Mouse (Mus musculus) heart, adult 2 months (tissue): ENCODE measurements around the gene Ebf1. TPM values are rescaled to one million over a fixed set of nuclear protein-coding genes. Genes with fewer than 3 reads are reported as not detected.

Experiments
- DNase-seq, 2 experiments: peaks; one replicate each; pipeline ENCODE4 v3.0.0; 2021
- H3K27ac ChIP-seq: fragments of 200-600 bp; 2 replicates; pipeline ENCODE4 v1.8.1; 2022
- H3K27me3 ChIP-seq: fragments of 200-500 bp; 2 replicates; pipeline ENCODE4 v1.6.1; 2012; ENCODE audit warnings: mild to moderate bottlenecking, low read length, inconsistent platforms, mixed read lengths; ENCODE audit not compliant: control insufficient read depth, insufficient read depth
- H3K36me3 ChIP-seq: fragments of 200-500 bp; 2 replicates; pipeline ENCODE4 v1.6.1; 2012; ENCODE audit warnings: low read length, inconsistent platforms; ENCODE audit not compliant: control insufficient read depth, insufficient read depth
- H3K4me1 ChIP-seq: fragments of 200-500 bp; 2 replicates; pipeline ENCODE4 v1.6.1; 2011; ENCODE audit warnings: low read length; ENCODE audit not compliant: control insufficient read depth, insufficient read depth
- H3K4me3 ChIP-seq: fragments of 200-600 bp; 2 replicates; pipeline ENCODE4 v1.8.1; 2022
- H3K79me2 ChIP-seq: fragments of 200-500 bp; replicated peaks from 2 replicates; pipeline ENCODE4 v1.6.1; 2012; ENCODE audit warnings: mild to moderate bottlenecking, inconsistent platforms, low read length, moderate library complexity, mixed read lengths; ENCODE audit not compliant: control insufficient read depth, insufficient read depth
- H3K9ac ChIP-seq: fragments of 200-500 bp; 2 replicates; pipeline ENCODE4 v1.6.1; 2012; ENCODE audit warnings: low read depth, mild to moderate bottlenecking, control low read depth, inconsistent platforms, low read length, mixed read lengths
- CTCF ChIP-seq: fragments of 200-600 bp; IDR thresholded peaks from 2 replicates; pipeline ENCODE4 v1.8.1; 2022; ENCODE audit warnings: antibody characterized with exemption, mild to moderate bottlenecking, moderate library complexity
- EP300 ChIP-seq: fragments of 200-500 bp; IDR thresholded peaks from 2 replicates; pipeline ENCODE4 v1.6.1; 2011; ENCODE audit warnings: low read depth, low read length, control low read depth; ENCODE audit not compliant: insufficient read depth
- POLR2A ChIP-seq: fragments of 200-500 bp; IDR thresholded peaks from 2 replicates; pipeline ENCODE4 v1.6.1; 2011; ENCODE audit warnings: mild to moderate bottlenecking, low read depth, low read length, control low read depth; ENCODE audit not compliant: insufficient read depth
- WGBS: fragments of 180-500 bp; shearing (Covaris S2); methylation state at CpG from one replicate; pipeline ENCODE4 v1.1.7; 2018; 5-methylcytosine and 5-hydroxymethylcytosine counted together
- intact Hi-C: fragments of 180-260 bp; cut with DNase I; formaldehyde crosslinking; loops from one replicate; pipeline ENCODE4 v1.15.1; 2025
- polyA plus RNA-seq: library from polyadenylated mRNA; depleted of rRNA; stranded (reverse); fragments of >200 nt; gene quantifications from 2 replicates; pipeline ENCODE4 v1.2.3, GENCODE M21; 2012
- total RNA-seq, 2 experiments: library from RNA; stranded (reverse); gene quantifications; 2 replicates each; pipeline ENCODE4 v1.2.3; 2021

Ebf1 gene
- total and polyA plus RNA-seq, 3 experiments: 11.4 to 13.6 (median 12.2) TPM

DNA sequence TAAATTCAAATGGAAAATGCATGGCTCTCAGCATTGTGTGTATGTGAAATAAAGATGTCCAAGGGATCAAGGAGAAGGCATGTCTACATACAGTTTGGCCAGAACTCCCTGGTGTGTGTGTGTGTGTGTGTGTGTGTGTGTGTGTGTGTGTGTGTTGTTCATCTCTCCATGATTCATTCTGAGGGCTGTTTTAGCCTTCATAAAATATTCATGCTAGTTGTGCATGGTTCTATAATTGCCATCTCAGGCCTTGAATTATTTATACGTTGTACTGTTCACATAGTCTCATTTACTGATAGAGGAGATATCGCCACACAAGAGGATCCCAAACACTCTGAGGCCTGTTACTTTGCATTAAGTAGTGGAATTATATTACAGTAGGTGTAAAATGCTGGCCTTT, 220.5 kb downstream of the Ebf1 start:
- no peak for DNase-seq
- H3K4me1 ChIP-seq: peaks cover 7% of the 10 kb centered on the region
- WGBS: 90% methylated on average over 2 of the region's 2 CpGs
- H3K27me3 ChIP-seq: no peaks in the 10 kb centered on the region
- intact Hi-C loops: no loop called here
- no peak for TF ChIP-seq CTCF
- no peak for TF ChIP-seq EP300
- TF ChIP-seq POLR2A: no peak
- no peak overlapping the region for H3K9ac ChIP-seq
- H3K27ac ChIP-seq: no peak overlapping the region
- no peaks in the 10 kb centered on the region; the same call in 1 of the 2 replicates for H3K79me2 ChIP-seq
- H3K4me3 ChIP-seq: no peak overlapping the region
- H3K36me3 ChIP-seq: no peaks in the 10 kb centered on the region

DNA sequence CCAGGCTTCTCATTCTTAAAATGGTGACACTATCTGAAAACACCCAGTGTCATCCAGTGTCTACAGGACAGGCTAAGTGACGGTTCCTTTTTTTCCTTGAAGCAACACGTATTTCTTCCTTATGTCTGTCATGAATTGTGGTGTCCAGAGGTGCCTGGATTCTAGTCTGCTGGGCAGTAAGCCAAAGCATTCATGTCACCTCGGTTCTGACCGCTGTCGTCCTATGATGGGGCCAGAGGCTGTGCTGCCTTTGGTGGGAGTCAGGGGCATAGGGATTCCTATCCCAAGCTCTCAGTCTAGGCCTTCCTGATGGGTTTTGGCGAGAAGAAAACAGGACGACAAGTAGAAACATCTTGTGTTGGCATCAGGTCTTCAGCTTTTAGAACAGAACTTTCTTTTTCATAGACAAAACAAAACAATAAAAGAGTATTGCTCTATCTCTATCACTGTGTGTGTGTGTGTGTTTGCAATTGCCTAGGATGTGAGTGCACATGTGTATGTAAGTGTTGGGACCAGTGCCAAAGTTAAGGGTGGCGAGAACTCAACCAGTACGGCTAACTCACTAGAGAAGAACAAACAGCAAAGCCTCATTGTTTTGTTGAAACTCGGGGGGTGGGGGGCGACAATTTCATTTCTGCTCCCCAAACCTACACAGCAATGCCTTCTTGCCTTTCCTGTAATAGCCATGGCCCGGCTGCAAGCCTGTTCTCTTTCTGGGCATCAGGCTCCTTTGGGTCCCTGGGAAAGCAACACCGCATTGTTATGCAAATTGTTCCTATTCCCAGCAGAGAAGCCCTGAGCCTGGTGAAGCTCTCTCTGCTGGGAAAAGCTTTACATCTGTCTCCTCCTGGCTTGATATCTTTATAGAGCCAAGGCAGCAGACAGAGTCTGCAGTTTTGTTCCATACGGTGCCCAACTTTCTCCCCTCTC, 224.3 kb downstream of the Ebf1 start:
- H3K36me3 ChIP-seq: no peaks in the 10 kb centered on the region
- 0 out of 2 replicates have a peak, but pooled peaks cover 1% of the 10 kb centered on the region for H3K79me2 ChIP-seq
- H3K4me1 ChIP-seq: peaks cover 5% of the 10 kb centered on the region
- no peak overlapping the region for H3K9ac ChIP-seq
- TF ChIP-seq POLR2A (no peak), EP300 (no peak), CTCF (no peak)
- no peak for DNase-seq
- H3K4me3 ChIP-seq: no peak overlapping the region
- intact Hi-C loops: no loop called here
- no peak overlapping the region for H3K27ac ChIP-seq
- H3K27me3 ChIP-seq: no peaks in the 10 kb centered on the region
- 24% methylated on average over 14 of the region's 14 CpGs for WGBS

DNA sequence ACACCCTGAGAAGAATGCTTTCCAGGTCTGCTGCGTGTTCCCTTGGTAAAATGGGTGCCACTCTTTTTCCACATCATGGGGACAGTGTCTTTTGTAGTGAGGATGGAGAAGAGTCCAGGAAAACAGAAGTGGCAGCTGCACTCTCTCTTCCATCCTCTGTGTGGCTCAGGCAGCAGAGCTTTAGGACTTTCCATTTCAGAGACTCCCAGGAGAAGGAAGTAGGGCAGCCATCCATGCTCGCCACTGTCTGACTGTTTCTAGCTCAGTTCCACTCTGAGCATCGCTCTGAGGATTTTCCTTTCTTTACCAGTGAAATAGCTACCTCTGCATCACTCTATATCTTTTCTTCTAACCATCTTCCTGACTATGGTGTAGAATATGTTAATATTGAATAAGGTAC, 234.8 kb downstream of the Ebf1 start:
- H3K36me3 ChIP-seq: peaks cover 3% of the 10 kb centered on the region; the same call in 1 of the 2 replicates
- DNase-seq: peak in 1 of 2 experiments; percentile 24
- H3K4me1 ChIP-seq: peaks cover 7% of the 10 kb centered on the region
- no peak overlapping the region for H3K4me3 ChIP-seq
- intact Hi-C loops: no loop called here
- 64% methylated on average over 3 of the region's 3 CpGs for WGBS
- H3K27me3 ChIP-seq: no peaks in the 10 kb centered on the region
- TF ChIP-seq EP300 (no peak), CTCF (peak; percentile 28)
- H3K79me2 ChIP-seq: no peaks in the 10 kb centered on the region
- no peak overlapping the region for H3K9ac ChIP-seq
- H3K27ac ChIP-seq: no peak overlapping the region

DNA sequence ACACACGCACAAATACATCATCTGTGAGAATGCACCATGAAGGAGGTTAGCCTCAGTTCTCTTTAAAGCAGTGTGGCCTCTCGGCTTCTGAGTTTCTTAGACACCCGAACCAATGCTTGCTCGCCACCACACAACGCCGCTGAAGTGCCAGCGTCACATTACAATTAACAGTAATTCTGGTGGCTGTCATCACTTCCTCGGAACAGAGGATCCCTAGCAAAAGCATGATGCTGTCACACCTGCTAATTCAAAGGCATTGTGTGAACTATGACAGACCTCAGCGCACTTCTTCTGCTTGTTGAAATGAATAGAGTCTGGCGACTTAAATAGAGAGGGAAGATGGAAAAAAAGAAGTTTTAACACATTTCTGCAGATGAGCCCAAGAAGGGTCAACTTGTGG, 235.8 kb downstream of the Ebf1 start:
- H3K4me3 ChIP-seq: no peak overlapping the region
- intact Hi-C loops: no loop called here
- H3K9ac ChIP-seq: no peak overlapping the region
- H3K79me2 ChIP-seq: no peaks in the 10 kb centered on the region
- H3K4me1 ChIP-seq: peaks cover 7% of the 10 kb centered on the region
- TF ChIP-seq EP300 (no peak), CTCF (no peak), POLR2A (no peak)
- H3K36me3 ChIP-seq: peaks cover 3% of the 10 kb centered on the region; the same call in 1 of the 2 replicates
- no peak for DNase-seq
- 77% methylated on average over 10 of the region's 10 CpGs for WGBS
- H3K27me3 ChIP-seq: no peaks in the 10 kb centered on the region
- 0 out of 2 replicates have a peak overlapping the region, but pooled peaks have one; percentile 2 for H3K27ac ChIP-seq

DNA sequence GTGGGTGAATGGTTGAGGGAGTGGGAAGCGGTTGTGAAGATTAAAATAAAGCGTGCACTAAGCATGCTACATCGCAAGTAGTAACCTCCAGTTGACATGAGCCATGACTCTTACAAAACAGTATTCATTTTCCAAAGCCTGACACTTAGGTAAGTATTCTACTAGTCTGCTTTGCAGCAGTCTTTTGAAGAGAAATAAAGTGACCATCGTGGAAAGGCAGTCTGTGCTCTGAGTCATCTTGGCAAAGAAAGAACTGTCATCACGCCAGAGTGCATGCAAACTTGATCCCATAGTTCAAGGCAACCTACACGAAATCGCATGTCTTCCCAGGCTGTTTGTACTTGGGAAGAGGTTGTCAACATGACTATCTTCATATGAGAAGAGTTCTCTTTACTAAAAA, 237.4 kb downstream of the Ebf1 start:
- no peak overlapping the region for H3K9ac ChIP-seq
- H3K4me1 ChIP-seq: peaks cover 7% of the 10 kb centered on the region
- no peak overlapping the region for H3K27ac ChIP-seq
- TF ChIP-seq EP300 (no peak), POLR2A (no peak), CTCF (no peak)
- no peaks in the 10 kb centered on the region for H3K27me3 ChIP-seq
- intact Hi-C loops: no loop called here
- no peaks in the 10 kb centered on the region for H3K79me2 ChIP-seq
- peak in 1 of 2 experiments; percentile 18 for DNase-seq
- WGBS: 34% methylated on average over 7 of the region's 7 CpGs
- H3K36me3 ChIP-seq: peaks cover 3% of the 10 kb centered on the region; the same call in 1 of the 2 replicates
- no peak overlapping the region for H3K4me3 ChIP-seq

DNA sequence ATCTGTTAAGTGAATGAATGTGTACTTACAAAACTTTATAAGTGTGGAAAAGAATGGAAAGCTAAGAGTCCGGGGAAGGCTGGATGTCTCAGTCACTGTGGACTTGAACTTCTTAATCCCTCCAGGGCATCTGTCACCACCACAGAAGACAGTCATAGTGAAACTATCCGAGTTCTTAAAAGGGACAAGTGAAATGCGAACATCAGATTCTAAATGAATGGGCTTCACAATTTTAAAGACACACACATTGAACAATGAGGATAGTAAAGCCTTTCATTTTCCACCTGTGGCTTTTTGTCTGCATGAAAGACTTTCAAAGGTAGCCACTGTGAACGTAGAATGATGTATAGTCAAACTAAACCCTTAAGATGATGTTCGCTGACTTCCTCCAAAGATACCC, 244.0 kb downstream of the Ebf1 start:
- no peak for DNase-seq
- Histone ChIP-seq H3K4me1 (peaks cover 4% of the 10 kb centered on the region; the same call in 1 of the 2 replicates), H3K27ac (no peak overlapping the region), H3K36me3 (no peaks in the 10 kb centered on the region), H3K27me3 (no peaks in the 10 kb centered on the region), H3K4me3 (no peak overlapping the region), H3K9ac (no peak overlapping the region), H3K79me2 (no peaks in the 10 kb centered on the region)
- intact Hi-C loops: no loop called here
- TF ChIP-seq POLR2A (no peak), CTCF (no peak), EP300 (no peak)
- 86% methylated on average over 5 of the region's 5 CpGs for WGBS
